Mouse (Mus musculus) right cerebral cortex, postnatal 36 days (tissue): ENCODE results near the gene Cdh23.
A peak's percentile ranks its signal among the peaks of the same experiment; 100 is the strongest.

Experiments
- DNase-seq, 2 experiments: peaks; one replicate each; pipeline ENCODE4 v3.0.0; 2022; ENCODE audit warnings: low spot score in 2 of 2, mixed read lengths in 1 of 2

Gene Cdh23

GRCm38 (mm10) chr10:60369405-60369804 is 326.9 kb downstream of the Cdh23 start:
- no peak for DNase-seq

- no peak for DNase-seq
Measured at GRCm38 (mm10) chr10:60367904-60368303, 328.4 kb downstream of the Cdh23 start.

- DNase-seq = no peak
Measured at GRCm38 (mm10) chr10:60367145-60367544, 329.1 kb downstream of the Cdh23 start.

GRCm38 (mm10) chr10:60363426-60363825 is 332.9 kb downstream of the Cdh23 start:
- DNase-seq = no peak

GRCm38 (mm10) chr10:60362310-60362628 is 334.0 kb downstream of the Cdh23 start:
- DNase-seq = no peak

GRCm38 (mm10) chr10:60361615-60362309 is 334.5 kb downstream of the Cdh23 start:
- no peak for DNase-seq

GRCm38 (mm10) chr10:60358776-60359175 is 337.5 kb downstream of the Cdh23 start:
- no peak for DNase-seq

GRCm38 (mm10) chr10:60357901-60358300 is 338.4 kb downstream of the Cdh23 start:
- DNase-seq = no peak

GRCm38 (mm10) chr10:60357441-60357840 is 338.8 kb downstream of the Cdh23 start:
- DNase-seq = no peak

- DNase-seq = no peak
Measured at GRCm38 (mm10) chr10:60354881-60355677, 341.2 kb downstream of the Cdh23 start.

- no peak for DNase-seq
Measured at GRCm38 (mm10) chr10:60354003-60354325, 342.3 kb downstream of the Cdh23 start.

GRCm38 (mm10) chr10:60353241-60354002 is 342.9 kb downstream of the Cdh23 start:
- DNase-seq = no peak

GRCm38 (mm10) chr10:60351761-60352455 is 344.4 kb downstream of the Cdh23 start:
- no peak for DNase-seq

- no peak for DNase-seq
Measured at GRCm38 (mm10) chr10:60351248-60351647, 345.0 kb downstream of the Cdh23 start.

GRCm38 (mm10) chr10:60350805-60351167 is 345.5 kb downstream of the Cdh23 start:
- DNase-seq = peak; percentile 55 to 65

- no peak for DNase-seq
Measured at GRCm38 (mm10) chr10:60350077-60350804, 346.0 kb downstream of the Cdh23 start.

GRCm38 (mm10) chr10:60349644-60350043 is 346.6 kb downstream of the Cdh23 start:
- no peak for DNase-seq

- no peak for DNase-seq
Measured at GRCm38 (mm10) chr10:60349056-60349455, 347.2 kb downstream of the Cdh23 start.

- no peak for DNase-seq
Measured at GRCm38 (mm10) chr10:60347768-60348610, 348.3 kb downstream of the Cdh23 start.

- peak in 1 of 2 experiments; percentile 39 for DNase-seq
Measured at GRCm38 (mm10) chr10:60346701-60347405, 349.4 kb downstream of the Cdh23 start, which contains the start of gene Vsir. TSS of gene Vsir (plus strand) at chr10:60346851.
